Mouse (Mus musculus): ENCODE results near the gene Vmn2r118. TPM values are rescaled to one million over a fixed set of nuclear protein-coding genes. Genes with fewer than 3 reads are reported as not detected.

The Vmn2r118 gene
- total RNA-seq (2017), result not detected in 3 replicates

- ATAC-seq (replicated peaks; ENCODE audit: insufficient number of reproducible peaks, low FRiP score, low TSS enrichment, poor library complexity, severe bottlenecking), result no peak
These were observed at the start of gene Vmn2r118 for GRCm38 (mm10) chr17:55625092-55625491. TSS of gene Vmn2r118 (minus strand) at chr17:55625192.

GRCm38 (mm10) chr17:55661099-55661498 lies 36.1 kb upstream of the Vmn2r118 start:
- ATAC-seq (replicated peaks; ENCODE audit: insufficient number of reproducible peaks, low FRiP score, low TSS enrichment, poor library complexity, severe bottlenecking), result no peak

DNA sequence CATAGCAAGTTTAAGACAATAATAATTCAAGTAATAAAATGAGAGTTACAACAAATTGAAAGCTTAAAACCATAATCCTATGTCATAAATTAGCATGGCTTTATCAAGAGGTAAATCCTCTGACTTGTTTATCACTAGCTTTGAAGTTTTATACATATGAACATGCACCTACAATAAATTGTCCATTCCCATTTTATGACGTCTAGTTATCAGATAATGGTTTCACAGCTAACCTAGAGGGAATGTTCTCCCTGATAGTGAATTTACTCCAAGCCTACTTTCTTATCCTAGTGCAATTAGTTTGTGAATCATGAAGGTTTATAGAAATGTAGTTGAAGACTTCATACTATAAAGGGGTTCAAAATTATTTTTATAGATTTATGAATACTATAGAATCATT lies 34.2 kb downstream of the Vmn2r118 start:
- ATAC-seq (replicated peaks; ENCODE audit: insufficient number of reproducible peaks, low FRiP score, low TSS enrichment, poor library complexity, severe bottlenecking), result no peak

GRCm38 (mm10) chr17:55561774-55562173 lies 63.2 kb downstream of the Vmn2r118 start:
- ATAC-seq (replicated peaks; ENCODE audit: insufficient number of reproducible peaks, low FRiP score, low TSS enrichment, poor library complexity, severe bottlenecking), result no peak

- no peak for ATAC-seq (replicated peaks; ENCODE audit: insufficient number of reproducible peaks, low FRiP score, low TSS enrichment, poor library complexity, severe bottlenecking)
These were observed 76.5 kb downstream of the Vmn2r118 start for GRCm38 (mm10) chr17:55548476-55548875.

Other genes starting within 250 kb of the Vmn2r118 start
- not detected in 3 replicates for gene St6gal2, start 179.8 kb downstream of the Vmn2r118 start, total RNA-seq (2017)
- gene Pot1b, start 87.4 kb upstream of the Vmn2r118 start, total RNA-seq (2017), result 322 to 362 TPM (median 361 TPM) in 3 replicates
- 433 to 771 TPM (median 747 TPM) in 3 replicates for gene Adgre4, start 124.8 kb upstream of the Vmn2r118 start, total RNA-seq (2017)

All from monocyte, adult 5-6 weeks (primary cell).